Mouse (Mus musculus) c-Kit-positive CD71-positive TER-119-negative erythroid progenitor cells, embryonic 14.5 days (primary cell): Measurements from ENCODE around the gene Fat1.

Experiments used
- DNase-seq: peaks from one replicate; pipeline ENCODE4 v3.0.0-alpha.2; 2013; ENCODE audit warnings: low read depth

The Fat1 gene

DNA sequence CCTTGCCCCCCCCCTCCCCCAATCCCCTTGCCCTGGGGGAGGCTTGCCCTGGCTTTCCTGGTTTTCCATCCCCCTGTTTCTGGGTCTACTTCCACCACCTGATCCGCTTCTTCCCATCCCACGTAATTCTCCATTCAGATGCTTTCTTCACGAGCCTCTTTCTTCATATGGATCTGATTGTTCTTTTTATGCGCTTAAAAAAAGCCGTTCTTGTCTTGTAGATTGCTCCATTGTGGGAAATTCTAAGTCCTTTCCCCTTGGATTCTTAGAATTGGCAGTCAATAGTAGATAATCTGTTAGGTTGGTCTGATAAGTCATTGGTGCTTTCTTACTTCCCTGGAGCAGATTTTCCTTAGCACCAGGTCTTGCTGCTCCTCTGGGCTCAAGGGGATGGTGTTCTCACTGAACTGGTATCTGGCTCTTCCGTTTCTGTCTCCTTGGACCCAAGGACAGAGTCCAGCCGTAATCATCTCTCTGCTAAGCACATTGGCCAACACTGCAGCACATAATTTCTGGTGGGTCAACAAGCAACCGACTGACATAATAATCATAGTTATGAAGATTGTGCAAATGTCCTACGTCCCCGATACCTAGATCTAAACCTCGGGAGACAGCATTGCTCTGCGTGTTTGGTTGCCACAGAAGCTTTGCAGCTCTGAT is 27.5 kb downstream of the Fat1 start:
- no peak for DNase-seq

DNA sequence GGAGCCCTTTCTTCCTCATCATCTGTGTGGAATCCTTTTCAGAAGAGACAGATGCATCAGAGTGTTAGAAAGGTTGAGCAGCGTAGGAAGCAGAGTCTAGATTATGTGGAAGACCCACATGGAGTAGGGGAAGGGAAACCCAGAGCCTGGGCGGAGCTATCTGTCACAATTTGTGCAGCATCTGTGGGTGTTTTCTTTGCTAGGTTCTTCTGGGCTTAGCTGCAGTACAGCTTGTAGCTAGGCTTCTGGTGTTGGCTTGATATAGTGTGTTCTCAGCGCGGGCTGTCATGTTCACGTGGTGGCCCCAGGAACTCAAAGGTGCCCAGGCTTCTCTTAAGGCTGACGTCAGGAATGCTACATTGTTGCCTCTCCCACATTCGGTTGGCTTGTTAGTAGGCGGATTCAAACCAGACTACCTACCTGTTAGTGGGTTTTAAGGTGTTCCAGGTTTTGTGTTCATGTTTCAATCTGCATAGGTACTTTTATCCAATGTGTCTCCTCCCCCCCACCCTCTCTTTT is 32.3 kb downstream of the Fat1 start:
- no peak for DNase-seq

DNA sequence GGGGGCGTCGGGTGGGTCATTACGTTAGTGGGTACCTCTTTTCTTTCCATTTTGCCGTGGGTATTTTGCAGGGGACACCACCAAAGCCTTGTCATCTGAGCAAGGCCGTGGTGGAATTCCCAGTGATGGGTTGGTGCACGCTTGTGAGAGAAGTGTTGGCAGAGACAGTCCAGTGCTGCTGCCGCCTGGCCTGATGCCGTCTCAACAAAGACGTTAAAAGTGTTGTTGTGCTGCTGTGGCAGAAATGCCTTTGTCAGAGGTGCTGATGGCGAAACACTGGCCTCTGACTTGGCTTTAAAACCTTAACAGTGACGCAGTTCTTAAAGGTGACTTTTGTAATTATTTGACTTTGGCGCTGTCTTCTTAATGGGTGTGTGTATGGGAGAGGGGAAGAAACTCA is 34.8 kb downstream of the Fat1 start:
- DNase-seq, result no peak

DNA sequence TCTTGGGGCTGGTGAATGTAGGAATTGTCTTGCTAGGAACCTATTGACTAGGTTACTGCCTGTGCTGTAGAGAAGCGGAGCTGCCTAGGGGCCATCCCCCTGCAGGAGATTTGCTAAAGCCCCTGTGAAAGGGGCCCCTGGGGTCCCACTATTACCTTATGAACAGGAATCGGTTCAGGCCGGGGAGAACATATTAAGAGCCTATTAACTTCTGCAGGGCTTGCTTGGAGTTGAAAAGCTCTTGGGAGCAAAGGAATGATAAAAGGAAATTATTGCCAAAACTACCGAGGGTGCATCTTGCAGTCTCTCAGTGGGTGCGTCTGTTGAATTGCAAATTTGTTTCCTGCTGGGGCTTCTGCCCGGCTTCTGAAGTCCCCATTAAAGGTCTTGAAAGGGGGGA is 36.1 kb downstream of the Fat1 start:
- DNase-seq, result no peak

DNA sequence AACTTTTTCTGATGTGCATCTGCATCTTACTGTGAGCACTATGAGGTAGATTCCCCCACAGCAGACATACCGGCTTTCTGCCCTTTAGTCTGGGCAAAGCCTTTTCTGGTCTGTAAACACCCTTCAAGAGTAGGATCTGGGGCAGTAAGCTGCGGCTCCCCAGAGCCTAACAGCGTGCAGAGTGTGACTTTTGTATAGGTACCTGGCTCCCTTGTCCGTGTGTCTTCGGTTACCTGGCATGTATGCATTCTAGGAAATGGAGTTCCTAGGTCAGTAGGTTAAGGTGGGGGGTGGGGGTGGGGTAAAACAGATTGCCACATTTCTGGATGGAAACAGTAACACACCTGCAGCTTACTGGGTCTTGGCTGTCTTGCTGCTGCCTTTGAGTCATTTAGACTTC is 36.7 kb downstream of the Fat1 start:
- DNase-seq, result no peak

DNA sequence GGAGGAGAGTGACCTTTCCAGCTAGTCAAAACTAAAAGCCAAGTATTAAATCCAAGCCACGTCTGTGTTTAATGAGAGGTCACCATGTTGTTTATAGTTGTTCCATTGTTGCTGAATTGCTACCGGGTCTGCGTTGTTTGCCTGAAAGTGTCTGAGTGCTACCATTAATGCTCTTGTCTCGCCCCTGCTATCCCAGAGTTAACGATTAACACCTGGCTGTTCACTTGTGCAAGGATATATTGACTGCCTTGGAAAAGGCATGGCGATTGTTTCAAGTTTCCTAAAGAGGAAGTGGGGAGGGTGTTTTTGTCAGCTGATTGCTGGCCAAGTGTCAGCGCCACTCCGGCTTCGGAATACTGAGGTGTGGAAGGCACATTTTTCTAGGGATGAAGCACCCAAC is 39.9 kb downstream of the Fat1 start:
- DNase-seq, result no peak

DNA sequence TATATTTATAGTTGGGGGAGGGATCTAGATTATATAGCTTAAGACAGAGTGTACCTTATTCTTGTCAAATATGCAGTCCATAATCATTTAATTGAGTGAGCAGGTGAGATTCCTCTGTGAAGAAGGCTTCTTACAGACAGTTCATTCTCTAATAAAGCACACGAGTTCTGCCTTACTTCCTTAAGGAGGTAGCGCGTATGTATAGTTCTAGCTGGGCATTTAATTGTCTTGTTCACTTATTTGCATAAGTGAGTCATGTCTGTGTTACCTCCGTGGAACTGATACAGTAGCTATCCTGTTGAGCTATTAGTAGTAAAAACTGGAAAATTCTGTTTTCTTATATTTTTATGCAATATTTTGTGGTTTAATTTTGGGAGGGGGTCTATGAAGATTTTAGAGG is 40.4 kb downstream of the Fat1 start:
- DNase-seq, result no peak

DNA sequence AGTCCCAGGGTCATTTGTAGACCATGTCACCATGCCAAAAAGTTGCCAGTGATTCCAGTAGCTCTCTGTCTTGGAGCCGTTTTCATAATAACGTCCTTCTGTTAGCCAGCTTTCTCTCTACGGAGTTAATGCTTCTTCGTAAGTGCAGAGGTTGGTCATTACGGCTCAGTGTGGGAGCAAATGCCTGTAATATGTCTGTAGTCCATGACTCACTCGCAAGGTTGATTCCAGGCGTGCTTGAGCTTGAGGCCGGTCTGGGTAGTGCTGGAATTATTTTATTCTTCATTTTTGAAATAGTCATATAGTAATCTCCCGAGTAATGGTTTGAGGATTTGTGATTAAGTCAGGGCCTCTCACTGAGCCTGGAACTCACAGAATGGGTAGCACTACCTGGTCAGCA is 43.4 kb downstream of the Fat1 start:
- no peak for DNase-seq

DNA sequence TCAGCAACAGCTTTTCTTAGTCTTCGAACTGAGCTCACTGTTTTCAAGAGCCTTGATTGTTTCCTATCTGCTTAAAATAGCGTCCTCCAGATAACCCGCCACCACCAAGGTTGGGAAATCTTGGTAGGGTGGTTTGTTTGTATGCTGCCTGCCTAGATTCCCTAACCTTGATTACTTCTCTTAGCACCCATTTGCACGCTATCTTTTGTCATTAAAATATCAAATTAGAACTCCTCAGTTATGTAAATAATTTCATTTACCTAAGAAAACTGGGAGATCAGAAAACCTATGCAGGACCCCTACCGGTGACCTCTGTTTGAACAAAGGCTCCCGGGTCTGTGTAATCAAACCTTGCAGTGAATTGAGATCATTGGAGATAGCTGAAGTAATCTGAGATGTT is 44.0 kb downstream of the Fat1 start:
- no peak for DNase-seq

DNA sequence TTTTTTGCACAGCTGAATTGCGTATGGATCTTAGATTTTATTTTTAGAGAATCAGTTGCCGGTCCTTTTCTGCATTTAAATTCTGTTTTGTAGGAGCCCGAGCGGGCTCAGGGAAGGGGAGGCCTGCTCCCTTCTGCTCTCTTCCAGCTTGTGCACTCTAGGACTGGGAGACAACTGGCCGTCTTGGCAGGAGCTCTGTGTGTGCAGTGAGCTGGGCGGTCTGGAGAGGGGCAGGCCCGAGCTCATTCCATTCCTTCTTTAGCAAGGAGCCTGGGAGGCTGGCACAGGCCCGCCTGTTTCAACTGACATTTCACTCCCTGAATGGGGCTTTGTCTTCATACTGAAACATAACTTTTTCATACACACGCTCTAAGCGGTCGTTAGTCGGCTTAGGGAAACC is 44.8 kb downstream of the Fat1 start:
- DNase-seq, result no peak

DNA sequence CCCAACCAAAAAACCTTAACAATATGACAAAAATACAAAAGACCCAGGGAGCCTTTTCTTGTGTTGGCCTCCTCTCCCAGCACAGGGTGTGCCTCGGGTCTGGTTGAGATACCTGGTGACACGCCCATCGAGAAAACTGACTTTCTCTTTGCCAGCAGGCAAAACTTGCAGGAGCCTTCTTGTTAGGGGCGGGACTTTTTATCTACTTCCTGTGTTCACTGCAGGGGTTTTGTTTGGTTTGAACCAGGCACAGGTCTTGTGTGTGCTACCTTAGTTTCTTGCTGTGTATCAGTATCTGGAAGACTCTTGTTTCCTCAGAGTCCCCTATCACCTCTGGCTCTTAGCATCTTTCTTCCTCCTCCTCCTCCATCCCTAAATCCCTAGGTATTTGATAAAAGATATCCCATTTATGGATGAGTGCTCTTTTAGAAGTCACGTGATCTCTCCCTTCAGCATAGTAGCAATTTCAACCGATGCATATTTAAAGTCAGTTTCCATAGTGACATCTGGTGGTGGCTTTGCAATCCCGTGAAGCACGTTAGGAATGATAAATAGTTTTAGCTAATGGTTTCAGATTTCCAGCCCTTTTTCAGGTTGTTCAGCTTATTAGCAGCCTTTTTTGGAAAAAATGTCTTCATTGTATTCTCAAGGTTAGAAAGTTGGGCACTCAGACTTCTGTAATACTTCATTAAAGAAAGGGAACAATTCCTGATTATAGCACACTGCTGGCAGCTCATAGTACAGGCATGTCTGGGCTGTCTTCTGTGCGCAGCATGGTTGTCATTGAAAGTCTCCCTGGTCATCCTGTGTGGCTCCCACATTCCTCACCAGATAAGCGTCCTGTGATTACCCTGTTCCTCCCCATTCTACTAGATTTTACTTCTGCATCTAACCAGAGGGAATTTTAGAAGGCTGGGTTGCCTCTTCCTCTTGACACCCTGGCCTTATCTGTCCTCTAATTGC is 50.4 kb downstream of the Fat1 start:
- DNase-seq, result no peak

DNA sequence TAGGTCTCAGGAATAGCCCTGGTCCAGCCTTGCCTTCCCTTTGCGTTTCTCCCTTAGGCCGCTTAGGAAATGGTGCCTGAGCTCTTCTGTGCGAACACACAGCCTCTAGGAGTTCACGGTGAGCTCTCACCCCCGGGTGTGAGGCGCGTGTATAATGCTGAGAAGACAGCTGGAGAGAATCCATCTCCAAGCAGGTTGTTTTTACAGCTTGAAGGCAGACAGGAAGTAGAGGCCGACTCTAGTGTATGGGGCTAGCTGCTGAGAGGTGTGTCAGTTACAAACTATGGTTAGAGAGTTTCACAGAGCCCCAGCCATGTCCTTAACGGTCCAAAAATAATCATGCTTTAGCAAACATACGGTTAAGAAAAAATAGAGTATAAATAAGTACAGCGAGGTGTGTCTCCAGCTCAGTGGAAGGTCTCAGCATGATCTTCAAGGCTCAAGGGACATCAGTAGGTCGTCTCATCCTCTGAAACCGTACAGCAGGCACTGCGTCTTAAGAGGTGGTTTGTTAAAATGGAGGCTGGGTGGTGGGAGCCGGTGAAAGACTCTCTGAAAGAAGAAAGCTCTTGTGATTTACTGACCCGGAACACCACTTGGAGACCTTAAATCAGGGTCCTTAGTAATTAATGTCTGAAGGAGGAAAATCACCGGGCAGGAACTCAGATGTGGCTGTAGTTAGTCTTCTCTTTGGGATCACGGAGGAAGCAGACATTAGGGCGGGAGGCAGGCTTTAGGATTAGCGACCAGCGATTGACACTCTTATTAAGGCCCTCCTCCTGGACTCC is 56.6 kb downstream of the Fat1 start:
- no peak for DNase-seq

DNA sequence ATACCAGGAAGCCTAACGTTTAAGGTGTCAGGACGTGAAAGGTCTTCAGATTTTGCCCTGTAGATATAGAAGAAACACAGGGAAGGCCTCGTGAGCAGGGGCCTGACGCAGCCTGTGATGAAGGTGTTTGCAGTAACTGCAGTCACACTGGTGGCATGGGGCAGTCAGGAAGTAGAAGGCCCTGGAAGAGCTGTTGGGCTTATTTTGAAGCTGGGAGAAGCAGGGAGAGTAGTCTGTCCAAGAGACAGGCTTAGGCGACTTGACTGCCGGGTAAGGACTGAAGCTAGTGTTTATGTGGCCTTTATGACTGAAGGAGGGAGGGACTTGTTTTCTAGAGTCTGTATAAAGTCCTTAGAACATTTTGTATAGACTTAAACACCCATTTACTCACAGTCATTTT is 57.4 kb downstream of the Fat1 start:
- DNase-seq, result no peak

DNA sequence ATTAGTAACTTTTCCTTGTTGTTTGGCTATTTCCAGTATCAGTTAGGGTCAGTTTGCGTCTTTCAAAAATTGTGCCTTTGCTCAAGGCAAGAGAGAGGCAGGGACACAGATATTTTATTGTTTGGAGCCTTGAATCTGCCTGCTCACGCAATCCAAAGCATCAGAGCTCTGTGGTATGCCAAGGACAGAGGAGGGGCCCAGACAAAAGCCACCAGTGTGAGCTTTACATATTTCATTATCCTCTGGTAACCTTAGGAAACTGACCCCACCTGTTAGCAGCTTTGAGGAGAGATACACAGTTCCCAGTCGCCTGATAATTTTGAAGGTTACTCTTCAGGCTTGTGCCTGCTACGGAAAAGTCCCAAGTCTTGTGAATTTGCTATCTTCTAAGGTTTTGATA is 58.1 kb downstream of the Fat1 start:
- no peak for DNase-seq

DNA sequence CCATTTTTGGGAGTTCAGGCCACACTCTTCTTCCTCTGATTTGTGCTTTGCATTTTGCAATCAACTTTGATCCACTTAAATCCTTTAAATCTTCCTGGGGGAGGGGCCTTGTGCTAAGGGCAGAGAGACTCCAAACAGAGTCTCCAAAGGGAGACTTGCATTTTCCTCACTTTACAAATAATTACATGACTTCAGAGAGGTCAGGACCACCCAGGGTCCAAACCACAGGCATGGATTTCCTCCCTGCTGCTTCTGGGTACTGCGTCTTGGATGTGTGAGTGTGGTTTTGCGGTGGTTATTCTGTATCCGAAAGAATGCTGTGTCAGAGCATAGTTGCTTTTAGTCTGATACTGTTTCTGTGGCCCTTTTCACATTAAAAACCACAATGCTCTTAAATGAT is 61.2 kb downstream of the Fat1 start:
- no peak for DNase-seq

DNA sequence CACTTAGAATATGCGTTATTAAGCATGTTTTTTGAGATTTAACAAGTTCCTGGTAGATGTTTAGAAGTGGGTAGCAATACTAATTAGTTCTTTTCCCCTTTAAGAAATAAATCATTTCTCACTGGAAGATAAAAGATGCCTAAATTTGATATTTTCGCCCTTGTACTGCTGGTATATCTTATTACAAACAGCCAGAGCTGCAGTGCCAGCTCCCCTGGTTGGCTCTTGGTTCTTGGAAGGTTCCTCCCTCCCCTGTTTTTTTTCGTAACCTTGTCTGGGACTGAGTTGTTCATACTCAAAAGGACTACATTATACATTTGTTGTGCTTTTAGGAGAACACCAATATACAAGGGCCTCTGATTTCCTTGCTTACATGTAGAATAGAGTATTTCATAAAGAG is 62.1 kb downstream of the Fat1 start:
- DNase-seq, result no peak

DNA sequence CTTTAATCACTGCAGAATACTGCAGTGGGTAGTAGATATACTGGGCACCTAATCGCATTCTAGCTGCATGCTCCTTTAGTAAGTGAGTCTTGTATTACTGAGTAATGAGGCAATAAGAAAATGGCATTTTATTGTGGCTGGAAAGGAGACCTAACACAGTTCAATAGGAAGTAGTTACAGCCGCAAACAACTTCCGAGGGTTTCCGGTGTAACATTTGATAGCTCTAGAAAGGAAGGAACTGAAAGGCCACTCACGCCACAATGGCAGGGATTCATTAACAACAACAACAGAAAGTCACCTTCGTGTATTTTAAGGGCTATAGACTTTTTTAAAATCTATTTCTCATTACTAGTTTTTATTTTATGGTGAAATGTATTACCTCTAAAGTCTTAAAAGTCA is 62.6 kb downstream of the Fat1 start:
- no peak for DNase-seq

DNA sequence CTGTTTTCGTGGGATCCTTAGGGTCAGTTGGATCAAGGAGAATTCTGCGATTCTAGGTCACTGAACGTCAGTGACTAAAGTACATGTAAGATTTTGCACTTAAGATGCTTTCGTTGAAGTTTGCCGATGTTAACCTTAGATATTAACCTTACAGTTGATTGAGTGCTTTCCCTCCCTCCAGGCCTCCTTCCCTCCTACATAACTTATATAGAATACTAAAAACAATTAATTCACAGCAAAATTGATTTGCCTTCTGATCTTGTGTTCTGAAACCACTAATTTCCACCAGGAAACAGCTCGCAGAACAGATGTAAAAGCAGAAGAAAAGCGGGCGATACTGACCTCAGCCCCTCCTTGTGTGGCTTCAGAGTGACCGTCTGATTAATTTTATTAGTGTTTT is 63.0 kb downstream of the Fat1 start:
- no peak for DNase-seq

DNA sequence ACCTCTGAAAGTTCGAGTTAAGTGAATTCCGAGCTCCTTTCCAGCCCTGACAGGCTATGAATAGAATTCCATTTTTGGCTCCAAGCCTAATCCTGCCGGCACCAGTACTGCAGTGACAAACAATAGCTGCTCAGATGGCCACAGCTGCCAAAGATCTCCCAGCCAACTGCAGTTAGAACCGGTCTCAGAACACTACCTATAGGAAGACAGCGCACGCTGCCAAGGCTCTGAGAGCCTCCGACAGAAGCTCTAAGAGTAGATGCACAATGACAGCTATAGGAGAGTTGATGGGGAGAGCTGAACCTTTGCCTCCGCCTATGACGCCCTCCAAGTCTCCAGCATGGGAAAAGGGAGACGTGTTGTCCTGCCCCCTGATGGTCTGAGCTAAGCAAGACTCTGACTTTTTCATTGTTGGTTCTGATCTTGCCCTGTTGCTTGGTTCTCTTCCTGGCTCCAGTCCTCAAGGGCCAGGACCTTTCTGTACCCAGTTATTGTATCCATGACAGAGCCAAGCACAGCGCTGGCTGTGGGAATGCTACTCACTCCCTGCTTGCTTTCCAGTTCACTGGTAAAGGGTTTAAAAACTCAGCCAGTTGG is 63.5 kb downstream of the Fat1 start:
- DNase-seq, result no peak

DNA sequence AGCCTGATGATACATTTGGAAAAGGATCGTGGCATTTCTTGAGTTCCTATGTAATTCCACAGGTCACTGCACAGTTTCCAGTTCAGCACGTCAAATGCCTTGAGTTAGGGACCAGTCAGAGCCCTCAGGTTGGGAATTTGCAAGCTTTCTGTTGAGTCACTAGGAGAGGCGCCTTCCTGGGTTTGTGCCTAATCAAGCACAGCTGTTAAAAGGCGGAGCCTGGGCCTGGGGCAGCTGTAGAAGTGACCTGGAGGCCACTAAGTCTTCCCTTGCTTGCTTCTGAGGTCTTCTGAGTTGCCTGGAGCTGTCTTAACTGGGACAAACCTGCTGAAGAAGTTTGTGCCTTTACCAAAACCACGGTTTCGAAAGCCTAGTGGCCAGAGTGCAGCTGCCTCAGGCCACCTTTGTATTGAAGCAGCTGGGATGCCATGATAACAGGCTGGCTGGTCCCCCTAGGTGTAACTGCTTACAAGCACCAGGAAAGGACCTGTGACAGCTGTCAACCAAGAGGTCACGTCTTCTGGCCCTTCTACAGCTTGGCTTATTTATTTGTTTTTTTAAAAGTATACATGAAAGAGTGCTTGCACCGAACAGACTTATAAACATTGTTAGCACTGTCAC is 66.4 kb downstream of the Fat1 start:
- no peak for DNase-seq

DNA sequence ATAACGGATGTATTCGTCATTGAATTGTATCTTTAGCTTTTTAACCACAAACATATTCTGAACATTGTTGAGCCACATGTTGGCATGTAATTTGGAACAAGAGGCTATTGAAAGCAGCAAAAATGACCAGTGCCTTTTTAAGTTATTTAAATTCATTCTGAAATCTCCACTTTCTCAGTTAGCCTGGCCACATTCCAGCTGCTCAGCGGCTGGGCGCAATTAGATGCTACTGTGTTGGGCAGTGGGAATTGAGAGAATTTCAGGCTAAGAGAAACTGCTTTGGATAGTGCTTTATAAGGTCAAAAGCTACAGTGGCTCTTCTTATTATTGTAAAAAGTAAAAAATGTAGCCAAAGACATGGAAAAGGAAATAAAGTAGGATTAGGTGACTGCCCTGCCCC is 67.4 kb downstream of the Fat1 start:
- no peak for DNase-seq

DNA sequence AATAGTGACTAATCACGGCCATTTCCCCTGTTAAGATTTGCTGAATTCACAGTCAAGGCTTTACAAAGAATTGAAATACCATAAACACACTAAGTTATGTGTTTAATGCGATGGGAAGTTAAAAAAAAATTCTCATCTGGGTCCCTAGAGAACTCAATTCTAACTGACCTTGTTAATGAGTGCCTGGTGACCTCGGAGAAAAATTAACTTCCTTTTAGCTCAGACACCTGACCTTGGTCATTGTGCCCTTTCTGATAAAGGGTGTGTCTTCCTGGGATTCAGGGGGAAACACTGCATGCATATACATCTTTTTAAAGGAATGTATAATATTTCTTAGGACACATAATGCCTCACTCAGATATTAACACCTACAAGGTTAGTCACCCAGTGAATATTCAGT is 68.8 kb downstream of the Fat1 start:
- DNase-seq, result no peak
